Mouse (Mus musculus) limb, embryonic 15.5 days (tissue): ENCODE data around the gene Crabp2. TPM values are rescaled to one million over a fixed set of nuclear protein-coding genes. Genes with fewer than 3 reads are reported as not detected.
"Not testable (repeated sequence)": the region's sequence is repeated elsewhere in the genome, so short reads cannot be mapped to it uniquely, and the experiment has no call there.

Experiments used
- ATAC-seq: fragments of 200-750 bp; cut with Nextera tagmentation; 2 replicates; pipeline ENCODE4 v1.8.0; 2017; ENCODE audit warnings: low read depth, moderate TSS enrichment; ENCODE audit not compliant: insufficient number of reproducible peaks, low FRiP score, low TSS enrichment
- H3K27ac ChIP-seq: fragments of 300-500 bp; sonication (generic); 2 replicates; pipeline ENCODE4 v1.5.1; 2015; ENCODE audit warnings: moderate library complexity, mild to moderate bottlenecking, inconsistent platforms
- H3K27me3 ChIP-seq: fragments of 300-500 bp; sonication (generic); 2 replicates; pipeline ENCODE4 v1.6.1; 2015; ENCODE audit warnings: inconsistent platforms
- H3K36me3 ChIP-seq: fragments of 300-500 bp; sonication (generic); 2 replicates; pipeline ENCODE4 v1.6.1; 2015; ENCODE audit warnings: inconsistent platforms
- H3K4me1 ChIP-seq: fragments of 300-500 bp; sonication (generic); 2 replicates; pipeline ENCODE4 v1.6.1; 2015; ENCODE audit warnings: inconsistent platforms
- H3K4me2 ChIP-seq: fragments of 300-500 bp; sonication (generic); 2 replicates; pipeline ENCODE4 v1.6.1; 2015; ENCODE audit warnings: mild to moderate bottlenecking, inconsistent platforms
- H3K4me3 ChIP-seq: fragments of 300-500 bp; sonication (generic); 2 replicates; pipeline ENCODE4 v1.5.1; 2015; ENCODE audit warnings: mild to moderate bottlenecking, inconsistent platforms
- H3K9ac ChIP-seq: fragments of 300-500 bp; sonication (generic); 2 replicates; pipeline ENCODE4 v1.6.1; 2015; ENCODE audit warnings: inconsistent platforms
- H3K9me3 ChIP-seq: fragments of 300-500 bp; sonication (generic); 2 replicates; pipeline ENCODE4 v1.6.1; 2016; ENCODE audit warnings: inconsistent platforms
- WGBS: fragments of 180-500 bp; shearing (Covaris S2); methylation state at CpG from one replicate; pipeline ENCODE4 v1.1.7; 2015; 5-methylcytosine and 5-hydroxymethylcytosine counted together
- polyA plus RNA-seq: library from polyadenylated mRNA; unstranded; fragments of >200 nt; fragmentation: Nextera tagmentation; extraction: Ambion mirVana; gene quantifications from 2 replicates; pipeline ENCODE4 v1.2.1, GENCODE M21; 2015

Gene Crabp2
- 249 and 274 TPM in 2 replicates for polyA plus RNA-seq

DNA sequence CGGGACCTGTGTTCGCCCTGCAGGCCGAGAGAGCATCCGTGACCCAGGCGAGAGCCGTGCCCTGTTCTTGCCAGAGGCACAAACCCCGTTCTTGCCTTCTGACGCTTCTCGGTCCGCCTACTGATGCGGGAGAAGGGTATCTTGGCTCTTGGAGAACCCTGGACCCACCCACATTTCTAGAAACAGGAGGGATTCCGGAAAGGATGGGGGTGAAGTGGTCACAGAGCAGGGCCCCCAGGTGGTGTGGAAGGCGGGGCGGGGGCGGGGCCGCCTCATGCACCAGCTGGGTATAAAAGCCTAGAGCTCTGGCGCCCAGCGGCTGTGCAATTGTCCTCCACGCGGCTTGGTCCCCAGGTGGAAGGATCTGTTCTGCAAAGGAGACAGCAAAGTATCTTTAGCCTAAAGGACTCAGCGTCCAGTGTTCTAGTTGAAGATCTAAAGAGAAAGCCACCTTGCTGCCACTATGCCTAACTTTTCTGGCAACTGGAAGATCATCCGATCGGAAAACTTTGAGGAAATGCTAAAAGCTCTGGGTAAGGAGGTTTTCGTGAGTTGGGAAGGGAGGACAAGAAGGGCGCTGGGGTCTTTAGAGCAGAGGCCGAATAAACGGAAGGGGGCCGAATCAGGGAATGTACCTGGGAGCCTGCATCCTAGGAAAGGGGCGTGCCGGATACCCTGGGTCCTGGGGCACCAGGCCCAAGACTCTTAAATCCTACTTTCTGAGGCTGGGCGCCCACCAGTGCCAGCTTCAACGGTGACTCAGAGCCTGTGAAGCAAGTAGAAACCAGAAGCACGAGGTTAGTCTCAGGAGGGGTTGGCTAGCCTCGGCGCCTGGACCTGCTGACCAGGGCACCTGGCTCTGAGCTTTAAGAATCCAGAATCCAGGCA is at the start of gene Crabp2:
Gene Crabp2, plus strand, starts transcription at position 289 of the 888 bp plus-strand sequence.
- H3K27ac ChIP-seq, result peak within 1 kb of the TSS; percentile 90
- no peaks in the 10 kb centered on the region for H3K9me3 ChIP-seq
- ATAC-seq, result 0 out of 2 replicates have a peak, but pooled peaks have one; percentile 1
- H3K27me3 ChIP-seq, result no peaks in the 10 kb centered on the region
- peak within 1 kb of the TSS; percentile 51 for H3K9ac ChIP-seq
- peak within 1 kb of the TSS; percentile 51 for H3K4me3 ChIP-seq
- peaks cover 4% of the 10 kb centered on the region for H3K36me3 ChIP-seq
- peaks cover 81% of the 10 kb centered on the region for H3K4me1 ChIP-seq
- H3K4me2 ChIP-seq, result peak within 1 kb of the TSS; percentile 68
- 1% methylated on average over 35 of the region's 35 CpGs for WGBS

DNA sequence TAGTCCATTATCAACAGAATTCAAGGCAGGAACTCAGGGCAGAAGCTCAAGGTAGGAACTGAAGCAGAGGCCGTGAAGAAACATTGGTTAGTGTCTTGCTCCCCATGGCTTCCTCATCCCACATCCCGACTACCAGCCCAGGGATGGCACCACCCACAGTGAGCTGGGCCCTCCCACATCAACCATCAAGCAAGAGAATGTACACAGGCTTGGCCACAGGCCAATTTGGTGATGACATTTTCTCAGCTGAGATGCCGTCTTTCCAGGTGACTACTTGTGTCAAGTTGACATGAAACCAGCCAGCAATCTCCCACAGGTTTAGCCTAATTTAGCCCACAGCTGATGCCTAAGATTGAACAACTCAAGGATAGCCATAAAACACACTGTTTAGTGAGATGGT is 49.2 kb upstream of the Crabp2 start:
- H3K4me1 ChIP-seq, result no peaks in the 10 kb centered on the region
- ATAC-seq, result no peak
- H3K4me2 ChIP-seq, result no peak overlapping the region
- no peak overlapping the region for H3K27ac ChIP-seq
- H3K36me3 ChIP-seq, result no peaks in the 10 kb centered on the region
- H3K9me3 ChIP-seq, result no peaks in the 10 kb centered on the region
- H3K4me3 ChIP-seq, result no peak overlapping the region
- H3K9ac ChIP-seq, result no peak overlapping the region
- whole genome bisulfite sequencing, result 63% methylated on average over 3 of the region's 3 CpGs
- no peaks in the 10 kb centered on the region for H3K27me3 ChIP-seq

DNA sequence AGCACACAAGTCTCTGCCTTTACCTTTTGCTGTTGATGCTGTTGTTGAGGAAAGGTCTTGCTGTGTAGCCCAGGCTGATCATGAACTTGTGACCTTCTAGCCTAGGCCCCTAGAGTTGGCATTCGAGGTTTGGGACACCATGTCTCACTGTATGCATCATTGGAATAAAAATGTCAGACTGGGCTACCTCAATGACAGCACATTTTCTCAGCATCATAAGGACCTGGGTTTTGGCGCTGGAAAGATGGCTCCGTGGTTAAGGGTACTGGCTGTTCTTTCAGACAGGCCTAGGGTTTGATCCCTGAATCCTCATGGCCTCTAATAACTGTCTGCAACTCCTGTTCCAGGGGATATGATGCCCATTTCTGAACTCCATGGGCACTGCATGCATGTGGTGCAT is 48.7 kb upstream of the Crabp2 start:
- WGBS, result 80% methylated on average over 3 of the region's 3 CpGs
- H3K4me1 ChIP-seq, result no peaks in the 10 kb centered on the region
- H3K4me3 ChIP-seq, result no peak overlapping the region
- H3K27me3 ChIP-seq, result no peaks in the 10 kb centered on the region
- H3K4me2 ChIP-seq, result no peak overlapping the region
- ATAC-seq, result no peak
- no peaks in the 10 kb centered on the region for H3K9me3 ChIP-seq
- H3K9ac ChIP-seq, result no peak overlapping the region
- no peak overlapping the region for H3K27ac ChIP-seq
- no peaks in the 10 kb centered on the region for H3K36me3 ChIP-seq

DNA sequence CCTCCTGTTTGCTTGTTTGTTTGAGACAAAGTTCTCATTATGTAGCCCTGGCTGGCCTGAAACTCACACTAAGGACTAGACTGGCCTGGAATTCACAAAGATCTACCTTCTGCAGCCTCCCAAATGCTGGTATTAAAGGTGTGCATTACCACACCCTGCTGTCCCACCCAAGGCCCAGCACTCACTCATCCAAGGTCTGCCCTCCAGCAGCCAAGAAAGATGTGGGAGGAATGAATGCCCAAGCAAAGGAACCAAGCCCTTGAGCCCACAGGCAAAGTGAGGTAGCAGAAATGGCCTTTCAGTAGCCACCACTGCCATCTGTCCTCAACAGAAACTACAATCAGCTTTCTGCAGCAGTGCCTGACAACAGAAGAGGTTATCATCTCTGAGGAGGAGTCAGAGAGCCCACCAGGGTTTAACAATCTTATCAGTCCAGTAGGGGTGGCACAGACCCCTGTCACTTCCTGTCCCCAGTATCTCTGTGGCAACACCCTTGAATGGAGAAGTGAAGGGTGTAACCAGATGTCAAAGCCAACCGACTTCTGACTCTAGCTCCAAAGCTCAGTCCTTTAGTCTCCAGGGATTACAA is 47.3 kb upstream of the Crabp2 start:
- Histone ChIP-seq H3K4me2 (no peak overlapping the region), H3K27me3 (no peaks in the 10 kb centered on the region), H3K9ac (no peak overlapping the region), H3K4me1 (no peaks in the 10 kb centered on the region), H3K4me3 (no peak overlapping the region), H3K36me3 (no peaks in the 10 kb centered on the region), H3K9me3 (no peaks in the 10 kb centered on the region), H3K27ac (no peak overlapping the region)
- ATAC-seq, result no peak
- WGBS, result 37% methylated on average over 1 of the region's 1 CpGs

DNA sequence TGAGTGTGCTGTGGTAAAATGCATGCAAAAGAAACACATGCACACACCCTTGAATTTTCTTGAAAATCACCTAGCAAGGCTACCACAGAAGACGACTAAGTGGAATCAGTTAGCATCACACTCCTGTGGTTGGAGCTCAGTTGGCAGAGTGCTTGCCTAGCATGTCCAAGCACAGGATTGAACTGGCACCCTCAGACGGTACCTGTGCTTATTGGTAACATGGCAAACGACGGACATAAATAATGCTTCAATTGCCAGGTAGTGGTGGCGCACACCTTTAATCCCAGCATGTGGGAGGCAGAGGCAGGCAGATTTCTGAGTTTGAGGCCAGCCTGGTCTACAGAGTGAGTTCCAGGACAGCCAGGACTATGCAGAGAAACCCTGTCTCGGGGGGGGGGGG is 46.5 kb upstream of the Crabp2 start:
- WGBS, result 73% methylated on average over 6 of the region's 6 CpGs
- not testable (repeated sequence) for H3K27me3 ChIP-seq, H3K4me2 ChIP-seq, H3K4me3 ChIP-seq, H3K9ac ChIP-seq, H3K27ac ChIP-seq, ATAC-seq, H3K9me3 ChIP-seq, H3K4me1 ChIP-seq, H3K36me3 ChIP-seq

DNA sequence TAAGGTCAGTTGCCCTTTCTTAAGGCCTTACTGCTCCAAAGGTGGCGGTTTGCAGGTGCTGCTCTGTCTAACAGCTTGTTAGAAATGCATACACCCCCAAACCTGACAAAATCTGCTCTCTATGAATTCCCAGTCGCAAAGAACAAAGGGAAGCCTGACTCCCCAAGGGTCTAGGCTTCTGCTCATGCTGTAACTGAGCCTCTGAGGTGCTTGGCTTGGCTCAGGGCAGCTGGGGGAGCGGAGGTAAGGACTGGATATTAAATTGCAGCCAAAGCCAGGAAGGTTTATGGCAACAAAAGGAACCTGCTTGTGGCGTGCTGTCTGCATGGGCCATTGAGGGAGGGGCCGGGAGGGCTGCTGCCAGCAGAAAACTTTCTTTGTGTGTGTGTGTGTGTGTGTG is 44.6 kb upstream of the Crabp2 start:
- WGBS, result 42% methylated on average over 5 of the region's 5 CpGs

DNA sequence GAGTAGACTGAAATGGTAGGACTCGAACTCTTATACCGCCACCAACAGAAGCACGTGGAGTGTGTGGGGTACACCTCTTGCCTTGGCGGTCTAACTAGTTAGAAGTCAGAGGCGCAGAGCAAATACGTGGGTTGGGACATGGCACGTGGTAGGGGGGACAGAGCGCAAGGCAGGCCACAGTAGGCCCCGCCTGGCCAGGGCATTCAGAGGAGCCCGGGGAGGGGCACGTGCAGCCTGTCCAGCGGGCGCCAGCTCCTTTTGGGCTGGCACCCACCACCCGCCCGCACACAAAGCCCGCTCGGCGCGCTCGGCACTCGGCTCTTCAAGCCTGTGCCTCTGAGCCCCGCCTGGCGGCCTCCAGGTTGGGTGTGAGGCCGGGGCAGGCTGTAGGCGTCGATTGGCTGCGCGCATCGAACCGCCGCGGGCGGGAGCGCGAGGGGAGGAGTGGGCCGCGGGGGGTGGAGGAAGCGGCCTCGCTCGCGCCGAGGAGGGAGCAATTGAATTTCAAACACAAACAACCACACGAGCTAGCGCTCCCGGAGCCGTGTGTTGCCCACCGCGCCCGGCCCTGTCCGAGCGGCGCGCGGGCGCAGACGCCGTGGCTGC is 42.5 kb upstream of the Crabp2 start, which contains the start of gene Hdgf:
Gene Hdgf, plus strand, starts transcription at position 442 of the 606 bp plus-strand sequence.
- peak within 1 kb of the TSS; percentile 63 for H3K4me2 ChIP-seq
- no peaks in the 10 kb centered on the region for H3K27me3 ChIP-seq
- peak within 1 kb of the TSS; percentile 97 for H3K27ac ChIP-seq
- H3K9ac ChIP-seq, result peak within 1 kb of the TSS; percentile 83
- ATAC-seq, result peak; percentile 91
- no peaks in the 10 kb centered on the region for H3K36me3 ChIP-seq
- H3K4me1 ChIP-seq, result peaks cover 36% of the 10 kb centered on the region
- peak within 1 kb of the TSS; percentile 80 for H3K4me3 ChIP-seq
- H3K9me3 ChIP-seq, result no peaks in the 10 kb centered on the region
- WGBS, result under 1% methylated on average over 54 of the region's 57 CpGs

More for the DNA sequence above, 44.6 kb upstream of the Crabp2 start:
- Histone ChIP-seq H3K4me1 (peaks cover 15% of the 10 kb centered on the region), H3K4me3 (no peak overlapping the region), H3K4me2 (no peak overlapping the region), H3K9me3 (no peaks in the 10 kb centered on the region), H3K27me3 (no peaks in the 10 kb centered on the region), H3K27ac (no peak overlapping the region), H3K9ac (no peak overlapping the region), H3K36me3 (no peaks in the 10 kb centered on the region)
- no peak for ATAC-seq

DNA sequence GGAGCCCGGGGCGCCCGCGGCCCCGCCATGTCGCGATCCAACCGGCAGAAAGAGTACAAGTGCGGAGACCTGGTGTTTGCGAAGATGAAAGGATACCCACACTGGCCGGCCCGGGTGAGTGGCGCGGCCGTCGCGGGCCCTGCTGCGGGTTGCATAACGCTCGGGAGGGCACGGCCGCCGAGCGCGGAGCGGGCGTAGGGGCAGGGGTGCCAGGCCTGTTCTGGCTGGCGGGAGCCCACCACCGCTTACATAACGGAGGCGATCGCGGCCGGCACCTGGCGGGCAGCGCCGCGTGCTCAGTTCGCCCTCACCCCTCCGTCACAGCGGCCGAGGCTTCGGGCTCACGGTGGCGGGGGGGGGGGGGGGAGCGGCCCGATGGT is 41.9 kb upstream of the Crabp2 start:
- 0% methylated on average over 40 of the region's 47 CpGs for WGBS
- Histone ChIP-seq H3K4me2 (peak overlapping the region; percentile 63), H3K4me1 (peaks cover 40% of the 10 kb centered on the region), H3K9me3 (no peaks in the 10 kb centered on the region), H3K27me3 (no peaks in the 10 kb centered on the region), H3K27ac (peak overlapping the region; percentile 97), H3K9ac (peak overlapping the region; percentile 83), H3K4me3 (peak overlapping the region; percentile 80), H3K36me3 (no peaks in the 10 kb centered on the region)
- ATAC-seq, result peak; percentile 2; the same call in 1 of the 2 replicates

DNA sequence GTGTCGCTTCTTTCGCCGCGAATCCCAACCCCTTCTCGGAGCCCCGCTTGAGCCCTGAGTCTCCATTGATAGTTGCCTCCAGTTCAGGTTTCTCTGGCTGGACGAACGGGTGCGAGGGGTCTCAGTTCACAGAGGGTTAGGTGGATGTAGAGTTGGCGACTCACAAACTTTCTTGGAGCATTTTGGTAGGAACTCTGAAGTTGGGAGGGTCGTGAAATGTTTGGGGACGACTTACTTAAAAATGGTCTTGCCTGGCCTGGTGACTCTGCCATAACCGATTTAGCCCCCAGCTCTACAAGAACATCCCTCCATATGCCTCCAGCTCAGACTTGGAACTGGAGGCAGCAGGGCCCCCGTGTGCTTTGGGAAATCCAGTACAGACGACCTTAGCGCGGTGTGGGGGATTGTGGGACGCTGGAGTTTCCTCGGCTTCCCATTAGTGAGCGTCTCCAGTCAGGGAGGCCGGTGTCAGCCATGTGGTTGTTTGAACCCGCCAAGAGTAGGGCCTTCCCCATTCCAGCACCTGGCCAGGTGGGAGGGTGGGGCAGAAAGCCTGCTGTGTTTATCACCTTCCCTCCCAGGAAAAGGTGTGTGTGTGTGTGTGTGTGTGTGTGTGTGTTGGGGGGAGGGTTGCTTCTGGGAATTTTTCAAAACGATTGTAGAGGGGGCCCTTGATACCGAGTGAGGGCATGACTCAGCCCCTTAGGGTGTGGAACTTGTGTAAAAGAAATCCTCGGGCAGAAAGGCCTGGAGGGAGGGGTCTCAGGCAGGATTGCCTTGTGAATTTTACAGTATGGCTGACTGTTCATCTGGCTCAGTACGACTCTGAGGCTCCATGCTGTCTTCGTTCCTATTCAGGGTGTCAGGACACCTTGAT is 41.2 kb upstream of the Crabp2 start:
- ATAC-seq, result no peak
- Histone ChIP-seq H3K4me3 (peak overlapping the region; percentile 80), H3K36me3 (no peaks in the 10 kb centered on the region)

DNA sequence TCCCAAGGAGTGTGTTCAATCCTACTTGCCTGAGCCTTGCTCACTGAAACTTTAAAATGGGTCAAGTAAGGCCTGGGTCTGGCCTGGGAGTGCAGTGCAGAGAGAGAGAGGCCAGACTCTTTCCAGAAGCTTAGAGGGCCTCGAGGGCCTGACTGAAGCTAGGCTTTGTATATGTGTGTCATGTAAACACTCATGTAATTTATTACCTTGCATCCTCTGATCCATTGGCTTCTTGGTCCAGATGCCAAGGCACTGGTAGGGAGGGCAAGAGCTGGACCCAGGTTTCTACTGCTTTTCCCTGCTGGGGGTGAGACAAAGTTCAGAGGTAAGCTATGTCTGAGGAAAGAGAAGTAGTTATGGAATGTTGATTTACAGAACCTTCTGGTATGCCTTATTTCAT is 40.6 kb upstream of the Crabp2 start:
- Histone ChIP-seq H3K36me3 (0 out of 2 replicates have a peak, but pooled peaks cover under 1% of the 10 kb centered on the region), H3K9me3 (no peaks in the 10 kb centered on the region), H3K27ac (peak overlapping the region; percentile 97), H3K4me2 (peak overlapping the region; percentile 63), H3K27me3 (no peaks in the 10 kb centered on the region), H3K4me3 (peak overlapping the region; percentile 80), H3K4me1 (peaks cover 40% of the 10 kb centered on the region), H3K9ac (peak overlapping the region; percentile 83)
- ATAC-seq, result no peak
- WGBS, result 0% methylated on average over 1 of the region's 1 CpGs

More for the DNA sequence above, 41.2 kb upstream of the Crabp2 start:
- under 1% methylated on average over 27 of the region's 27 CpGs for WGBS
- H3K9me3 ChIP-seq, result no peaks in the 10 kb centered on the region
- peak overlapping the region; percentile 83 for H3K9ac ChIP-seq
- peak overlapping the region; percentile 97 for H3K27ac ChIP-seq
- peak overlapping the region; percentile 63 for H3K4me2 ChIP-seq
- H3K27me3 ChIP-seq, result no peaks in the 10 kb centered on the region
- H3K4me1 ChIP-seq, result peaks cover 40% of the 10 kb centered on the region

DNA sequence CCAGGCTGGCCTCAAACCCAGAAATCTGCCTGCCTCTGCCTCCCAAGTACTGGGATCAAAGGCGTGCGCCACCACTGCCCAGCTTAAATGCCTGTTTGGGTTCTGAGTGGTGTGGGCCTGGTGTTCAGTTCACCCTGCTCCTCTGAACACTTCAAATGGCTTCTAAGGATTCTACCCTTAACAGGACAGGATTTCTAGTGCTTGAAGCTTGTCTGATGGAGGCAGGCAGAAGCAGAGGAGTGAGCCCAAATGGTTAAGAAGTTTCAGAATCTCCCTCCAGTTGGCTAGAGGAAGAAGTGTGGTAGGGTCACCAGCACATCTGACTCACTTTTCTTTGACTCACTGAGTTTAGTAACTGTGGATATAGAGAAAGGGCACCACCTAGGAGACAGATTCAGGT is 39.1 kb upstream of the Crabp2 start:
- Histone ChIP-seq H3K9me3 (no peaks in the 10 kb centered on the region), H3K4me3 (no peak overlapping the region), H3K4me2 (peak overlapping the region; percentile 46), H3K27ac (peak overlapping the region; percentile 97), H3K27me3 (no peaks in the 10 kb centered on the region), H3K9ac (no peak overlapping the region), H3K4me1 (peaks cover 40% of the 10 kb centered on the region), H3K36me3 (peaks cover 16% of the 10 kb centered on the region)
- WGBS, result 94% methylated on average over 2 of the region's 2 CpGs
- ATAC-seq, result no peak
